Mouse (Mus musculus) limb, embryonic 14.5 days (tissue): ENCODE data around the gene E2f1. TPM values are rescaled to one million over a fixed set of nuclear protein-coding genes. Genes with fewer than 3 reads are reported as not detected.
A peak's percentile ranks its signal among the peaks of the same experiment; 100 is the strongest.

Experiments
- ATAC-seq: fragments of 200-750 bp; cut with Nextera tagmentation; 2 replicates; pipeline ENCODE4 v1.8.0; 2017; ENCODE audit warnings: low read depth, moderate number of reproducible peaks, moderate TSS enrichment; ENCODE audit not compliant: low FRiP score
- DNase-seq: peaks from one replicate; pipeline ENCODE4 v3.0.0-alpha.2; 2015; ENCODE audit warnings: low spot score
- H3K27ac ChIP-seq: fragments of 300-500 bp; sonication (generic); replicated peaks from 2 replicates; pipeline ENCODE4 v1.5.1; 2014; ENCODE audit warnings: low read depth, mild to moderate bottlenecking, low read length, moderate library complexity, mixed read lengths
- H3K27me3 ChIP-seq: fragments of 300-500 bp; sonication (generic); 2 replicates; pipeline ENCODE4 v1.6.1; 2014; ENCODE audit warnings: low read length, mixed read lengths; ENCODE audit not compliant: control insufficient read depth, insufficient read depth
- H3K36me3 ChIP-seq: fragments of 300-500 bp; sonication (generic); 2 replicates; pipeline ENCODE4 v1.6.1; 2014; ENCODE audit warnings: mild to moderate bottlenecking, low read length, moderate library complexity, mixed read lengths; ENCODE audit not compliant: control insufficient read depth, insufficient read depth
- H3K4me1 ChIP-seq: fragments of 300-500 bp; sonication (generic); 2 replicates; pipeline ENCODE4 v1.6.1; 2014; ENCODE audit warnings: antibody characterized with exemption, low read length, mixed read lengths; ENCODE audit not compliant: control insufficient read depth, insufficient read depth
- H3K4me2 ChIP-seq: fragments of 300-500 bp; sonication (generic); replicated peaks from 2 replicates; pipeline ENCODE4 v1.6.1; 2014; ENCODE audit warnings: low read depth, mild to moderate bottlenecking, low read length, moderate library complexity; ENCODE audit not compliant: severe bottlenecking
- H3K4me3 ChIP-seq: fragments of 300-500 bp; sonication (generic); replicated peaks from 2 replicates; pipeline ENCODE4 v1.5.1; 2014; ENCODE audit warnings: low read length
- H3K9ac ChIP-seq: fragments of 300-500 bp; sonication (generic); 2 replicates; pipeline ENCODE4 v1.6.1; 2014; ENCODE audit warnings: mild to moderate bottlenecking, low read depth, low read length, moderate library complexity; ENCODE audit not compliant: severe bottlenecking
- H3K9me3 ChIP-seq: fragments of 300-500 bp; sonication (generic); 2 replicates; pipeline ENCODE4 v1.6.1; 2016; ENCODE audit warnings: low read length; ENCODE audit not compliant: control insufficient read depth
- POLR2A ChIP-seq: fragments of 200-500 bp; IDR thresholded peaks from 2 replicates; pipeline ENCODE4 v1.8.0; 2012; ENCODE audit warnings: inconsistent platforms, mild to moderate bottlenecking, moderate library complexity, borderline replicate concordance; ENCODE audit not compliant: insufficient read depth, insufficient read length; ENCODE audit errors: extremely low read depth
- WGBS: fragments of 180-500 bp; shearing (Covaris S2); extraction: QIAGEN DNeasy Blood & Tissue Kit; methylation state at CpG from one replicate; pipeline ENCODE4 v1.1.7; 2014; 5-methylcytosine and 5-hydroxymethylcytosine counted together
- polyA plus RNA-seq, 2 experiments: library from polyadenylated mRNA; depleted of rRNA in 1 of 2; stranded (reverse) in 1 of 2; unstranded in 1 of 2; fragments of >200 nt; fragmentation: Nextera tagmentation in 1 of 2; extraction: Ambion mirVana in 1 of 2; gene quantifications; 2 replicates each; pipeline versions ENCODE4 v1.2.1 to v1.2.3; 2012 to 2014

The E2f1 gene
- polyA plus RNA-seq, 2 experiments: 9.4 to 38.3 TPM

DNA sequence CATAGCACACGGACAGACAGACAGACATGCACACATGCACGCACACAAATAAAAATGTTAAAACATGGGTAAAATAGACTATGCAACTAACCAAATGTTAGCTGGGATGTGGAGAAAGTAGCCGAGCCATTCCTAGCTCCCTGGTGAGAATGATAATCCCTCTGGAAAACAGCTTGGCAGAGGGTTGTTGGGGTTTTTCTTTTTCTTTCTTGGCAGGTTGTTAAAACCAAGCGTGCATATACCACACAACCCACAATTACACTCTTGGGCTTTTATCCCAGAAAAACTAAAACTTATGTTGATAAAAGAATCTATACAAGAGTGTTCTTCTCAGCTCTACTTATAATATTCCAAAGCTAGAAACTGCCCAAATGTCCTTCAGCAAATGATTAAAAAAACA is 19.4 kb upstream of the E2f1 start:
- WGBS: 80% methylated on average over 4 of the region's 4 CpGs
- H3K27me3 ChIP-seq: no peaks in the 10 kb centered on the region
- H3K4me3 ChIP-seq: no peak overlapping the region
- H3K9me3 ChIP-seq: no peaks in the 10 kb centered on the region
- no peak overlapping the region for H3K27ac ChIP-seq
- 0 out of 2 replicates have a peak, but pooled peaks cover 5% of the 10 kb centered on the region for H3K4me1 ChIP-seq
- H3K4me2 ChIP-seq: no peak overlapping the region
- DNase-seq (no peak), ATAC-seq (no peak)
- no peak overlapping the region for H3K9ac ChIP-seq
- TF ChIP-seq POLR2A: no peak
- H3K36me3 ChIP-seq: peaks cover 12% of the 10 kb centered on the region; the same call in 1 of the 2 replicates

- no peak overlapping the region for H3K4me2 ChIP-seq
- H3K27me3 ChIP-seq: no peaks in the 10 kb centered on the region
- H3K27ac ChIP-seq: no peak overlapping the region
- no peak overlapping the region for H3K9ac ChIP-seq
- no peak overlapping the region for H3K4me3 ChIP-seq
- TF ChIP-seq POLR2A: no peak
- no peaks in the 10 kb centered on the region for H3K9me3 ChIP-seq
- 0 out of 2 replicates have a peak, but pooled peaks cover 12% of the 10 kb centered on the region for H3K36me3 ChIP-seq
- WGBS: 75% methylated on average over 5 of the region's 5 CpGs
- 0 out of 2 replicates have a peak, but pooled peaks cover 5% of the 10 kb centered on the region for H3K4me1 ChIP-seq
- DNase-seq (no peak), ATAC-seq (no peak)
Measured at GRCm38 (mm10) chr2:154586405-154586804, 16.7 kb upstream of the E2f1 start.

GRCm38 (mm10) chr2:154584931-154585601 is 15.4 kb upstream of the E2f1 start:
- DNase-seq (no peak), ATAC-seq (no peak)
- no peak overlapping the region for H3K9ac ChIP-seq
- H3K4me1 ChIP-seq: 0 out of 2 replicates have a peak, but pooled peaks cover 5% of the 10 kb centered on the region
- H3K27me3 ChIP-seq: no peaks in the 10 kb centered on the region
- no peak overlapping the region for H3K27ac ChIP-seq
- no peaks in the 10 kb centered on the region for H3K9me3 ChIP-seq
- TF ChIP-seq POLR2A: no peak
- H3K4me2 ChIP-seq: no peak overlapping the region
- H3K36me3 ChIP-seq: 0 out of 2 replicates have a peak, but pooled peaks cover 12% of the 10 kb centered on the region
- H3K4me3 ChIP-seq: no peak overlapping the region
- WGBS: 56% methylated on average over 17 of the region's 17 CpGs

- H3K27ac ChIP-seq: no peak overlapping the region
Measured at GRCm38 (mm10) chr2:154583906-154584872, 14.5 kb upstream of the E2f1 start.

GRCm38 (mm10) chr2:154581421-154581820 is 11.7 kb upstream of the E2f1 start:
- H3K4me3 ChIP-seq: no peak overlapping the region
- H3K4me2 ChIP-seq: no peak overlapping the region
- WGBS: 73% methylated on average over 1 of the region's 1 CpGs
- H3K9me3 ChIP-seq: no peaks in the 10 kb centered on the region
- 0 out of 2 replicates have a peak, but pooled peaks cover 2% of the 10 kb centered on the region for H3K36me3 ChIP-seq
- DNase-seq (no peak), ATAC-seq (no peak)
- no peak overlapping the region for H3K9ac ChIP-seq
- no peak for TF ChIP-seq POLR2A
- H3K27ac ChIP-seq: no peak overlapping the region
- H3K27me3 ChIP-seq: no peaks in the 10 kb centered on the region
- H3K4me1 ChIP-seq: 0 out of 2 replicates have a peak, but pooled peaks cover 5% of the 10 kb centered on the region

More at GRCm38 (mm10) chr2:154583906-154584872, 14.5 kb upstream of the E2f1 start:
- DNase-seq (peak; percentile 15), ATAC-seq (0 out of 2 replicates have a peak, but pooled peaks have one; percentile 20)
- no peak for TF ChIP-seq POLR2A
- Histone ChIP-seq H3K27me3 (no peaks in the 10 kb centered on the region), H3K9me3 (no peaks in the 10 kb centered on the region), H3K9ac (no peak overlapping the region), H3K36me3 (0 out of 2 replicates have a peak, but pooled peaks cover 12% of the 10 kb centered on the region), H3K4me1 (0 out of 2 replicates have a peak, but pooled peaks cover 5% of the 10 kb centered on the region), H3K4me3 (no peak overlapping the region), H3K4me2 (no peak overlapping the region)
- 62% methylated on average over 13 of the region's 15 CpGs for WGBS
